Mouse (Mus musculus): Measurements from ENCODE around the gene Bhlha9. TPM values are rescaled to one million over a fixed set of nuclear protein-coding genes. Genes with fewer than 3 reads are reported as not detected.

Bhlha9 gene
- total and polyA plus RNA-seq, 3 experiments: not detected

- dilution Hi-C loops (cut with MboI; ENCODE audit: extremely low pct_ligation_motif_present, extremely low pct_unique_long_range_greater_than_20kb, low sequenced_read_pairs) (no loop called here), in situ Hi-C loops (cut with MboI; ENCODE audit: low pct_ligation_motif_present, low pct_unique_long_range_greater_than_20kb, low sequenced_read_pairs) (loop anchor here (10.0 kb wide), 1 partner anchor 199 kb away; no protein-coding TSS in a partner anchor)
- H3K4me3 ChIP-seq (replicated peaks in 1 of 3; ENCODE audit: low read depth in 2 of 3, low read length in 2 of 3, poor library complexity in 1 of 3): no peak overlapping the region
- H3K79me2 ChIP-seq (replicated peaks; ENCODE audit: control insufficient read depth, extremely low read depth, insufficient read depth, poor library complexity, severe bottlenecking): no peaks in the 10 kb centered on the region
- DNase-seq (ENCODE audit: extremely low read depth): no peak
- H3K4me2 ChIP-seq (ENCODE audit: insufficient read depth, low read depth, poor library complexity, severe bottlenecking): no peak overlapping the region
- peaks cover 0 to 17% of the 10 kb centered on the region in 2 experiments; a peak in 2 of 4 replicates for H3K4me1 ChIP-seq (ENCODE audit: control insufficient read depth in 1 of 2, insufficient read depth in 2 of 2)
- H3K9ac ChIP-seq (ENCODE audit: insufficient read depth, low read depth): no peak overlapping the region
- no peak for TF ChIP-seq RAD21 (IDR thresholded peaks at IDR 0.05; ENCODE audit: low read depth, low read length)
- no peak for TF ChIP-seq SMC3 (IDR thresholded peaks at IDR 0.05; ENCODE audit: low read depth, low read length)
- TF ChIP-seq USF2 (conservative IDR thresholded peaks at IDR 0.05; ENCODE audit: low read depth, low read length): peak; percentile 69
- TF ChIP-seq PAX5 (IDR thresholded peaks at IDR 0.05; ENCODE audit: low read length): no peak
- TF ChIP-seq CHD1 (IDR thresholded peaks at IDR 0.05; ENCODE audit: low read depth, low read length): no peak
- TF ChIP-seq USF1 (IDR thresholded peaks at IDR 0.05; ENCODE audit: low read depth, low read length): peak; percentile 63
- no peak for TF ChIP-seq MAFK (IDR thresholded peaks at IDR 0.05; ENCODE audit: insufficient replicate concordance, low read length)
- H3K27me3 ChIP-seq (replicated peaks): peaks cover 21% of the 10 kb centered on the region
- no peak overlapping the region for H3K27ac ChIP-seq (ENCODE audit: insufficient read depth, low read depth)
- H3K9me3 ChIP-seq (replicated peaks; ENCODE audit: low read length): peaks cover 2% of the 10 kb centered on the region
- H3K36me3 ChIP-seq (replicated peaks in 1 of 2; ENCODE audit: control insufficient read depth in 1 of 2, insufficient read depth in 1 of 2, low read length in 1 of 2): no peaks in the 10 kb centered on the region
Observed at GRCm38 (mm10) chr11:76695810-76696209, 23.5 kb downstream of the Bhlha9 start.

- Histone ChIP-seq H3K27ac (ENCODE audit: insufficient read depth, low read depth) (no peak overlapping the region), H3K4me3 (replicated peaks in 1 of 3; ENCODE audit: low read depth in 2 of 3, low read length in 2 of 3, poor library complexity in 1 of 3) (no peak overlapping the region), H3K36me3 (replicated peaks in 1 of 2; ENCODE audit: control insufficient read depth in 1 of 2, insufficient read depth in 1 of 2, low read length in 1 of 2) (no peaks in the 10 kb centered on the region), H3K4me1 (ENCODE audit: control insufficient read depth in 1 of 2, insufficient read depth in 2 of 2) (peaks cover 0 to 14% of the 10 kb centered on the region in 2 experiments; a peak in 2 of 4 replicates), H3K4me2 (ENCODE audit: insufficient read depth, low read depth, poor library complexity, severe bottlenecking) (no peak overlapping the region), H3K79me2 (replicated peaks; ENCODE audit: control insufficient read depth, extremely low read depth, insufficient read depth, poor library complexity, severe bottlenecking) (no peaks in the 10 kb centered on the region), H3K9ac (ENCODE audit: insufficient read depth, low read depth) (no peak overlapping the region), H3K9me3 (replicated peaks; ENCODE audit: low read length) (no peaks in the 10 kb centered on the region), H3K27me3 (replicated peaks) (peaks cover 18% of the 10 kb centered on the region)
- in situ Hi-C loops (cut with MboI; ENCODE audit: low pct_ligation_motif_present, low pct_unique_long_range_greater_than_20kb, low sequenced_read_pairs) (loop anchor here (10.0 kb wide), 1 partner anchor 195 kb away; no protein-coding TSS in a partner anchor), dilution Hi-C loops (cut with MboI; ENCODE audit: extremely low pct_ligation_motif_present, extremely low pct_unique_long_range_greater_than_20kb, low sequenced_read_pairs) (no loop called here)
- TF ChIP-seq POLR2AphosphoS2 (IDR thresholded peaks at IDR 0.05; ENCODE audit: low read depth, low read length) (no peak), PAX5 (IDR thresholded peaks at IDR 0.05; ENCODE audit: low read length) (no peak), ZKSCAN1 (IDR thresholded peaks at IDR 0.05; ENCODE audit: borderline replicate concordance, low read depth, low read length) (no peak), EP300 (IDR thresholded peaks at IDR 0.05; ENCODE audit: low read length) (no peak), MAX (IDR thresholded peaks at IDR 0.05; ENCODE audit: low read length) (no peak), GABPA (IDR thresholded peaks at IDR 0.05; ENCODE audit: insufficient replicate concordance, low read depth, low read length) (no peak), NRF1 (IDR thresholded peaks at IDR 0.05; ENCODE audit: low read depth, low read length) (no peak), JUN (IDR thresholded peaks at IDR 0.05; ENCODE audit: insufficient read depth, low read depth, low read length) (no peak), MYC (IDR thresholded peaks at IDR 0.05; ENCODE audit: low read depth, low read length) (no peak), ZNF384 (IDR thresholded peaks at IDR 0.05; ENCODE audit: low read depth, low read length) (no peak)
- DNase-seq (ENCODE audit: extremely low read depth): no peak
Observed at GRCm38 (mm10) chr11:76699626-76700025, 27.4 kb downstream of the Bhlha9 start.

All from CH12.LX (cell line).